Mouse (Mus musculus): ENCODE data around the gene Ptbp3. TPM values are rescaled to one million over a fixed set of nuclear protein-coding genes. Genes with fewer than 3 reads are reported as not detected.

The Ptbp3 gene
- polyA plus RNA-seq, 1 experiment from 2014 or later = 19.9 TPM

GRCm38 (mm10) chr4:59527470-59527869 is 21.7 kb downstream of the Ptbp3 start:
- no peak overlapping the region for H3K4me3 ChIP-seq (ENCODE audit: low read depth, low read length)
- no peak overlapping the region for H3K27ac ChIP-seq (ENCODE audit: low read depth, low read length)
- H3K36me3 ChIP-seq (ENCODE audit: control insufficient read depth, insufficient read depth, low read length) = no peaks in the 10 kb centered on the region; the same call in 1 of the 2 replicates
- H3K4me2 ChIP-seq (ENCODE audit: low read depth, low read length) = no peak overlapping the region
- no peak overlapping the region for H3K9ac ChIP-seq (replicated peaks; ENCODE audit: low read depth, low read length)
- no peaks in the 10 kb centered on the region for H3K4me1 ChIP-seq (ENCODE audit: control insufficient read depth, insufficient read depth, low read length)
- H3K27me3 ChIP-seq (ENCODE audit: control insufficient read depth, insufficient read depth, low read length) = no peaks in the 10 kb centered on the region
- no peak for ATAC-seq (ENCODE audit: low read depth)
- H3K9me3 ChIP-seq (ENCODE audit: control insufficient read depth, low read length) = no peaks in the 10 kb centered on the region
- 87% methylated on average over 3 of the region's 3 CpGs for WGBS

GRCm38 (mm10) chr4:59526728-59527127 is 22.4 kb downstream of the Ptbp3 start:
- H3K27me3 ChIP-seq (ENCODE audit: control insufficient read depth, insufficient read depth, low read length) = no peaks in the 10 kb centered on the region
- H3K9me3 ChIP-seq (ENCODE audit: control insufficient read depth, low read length) = no peaks in the 10 kb centered on the region
- WGBS = 75% methylated on average over 2 of the region's 2 CpGs
- H3K4me1 ChIP-seq (ENCODE audit: control insufficient read depth, insufficient read depth, low read length) = no peaks in the 10 kb centered on the region
- no peak overlapping the region for H3K4me2 ChIP-seq (ENCODE audit: low read depth, low read length)
- ATAC-seq (ENCODE audit: low read depth) = no peak
- no peaks in the 10 kb centered on the region; the same call in 1 of the 2 replicates for H3K36me3 ChIP-seq (ENCODE audit: control insufficient read depth, insufficient read depth, low read length)
- H3K4me3 ChIP-seq (ENCODE audit: low read depth, low read length) = no peak overlapping the region
- no peak overlapping the region for H3K27ac ChIP-seq (ENCODE audit: low read depth, low read length)
- H3K9ac ChIP-seq (replicated peaks; ENCODE audit: low read depth, low read length) = no peak overlapping the region

- Histone ChIP-seq H3K36me3 (ENCODE audit: control insufficient read depth, insufficient read depth, low read length) (no peaks in the 10 kb centered on the region; the same call in 1 of the 2 replicates), H3K4me3 (ENCODE audit: low read depth, low read length) (no peak overlapping the region), H3K27ac (ENCODE audit: low read depth, low read length) (no peak overlapping the region), H3K9me3 (ENCODE audit: control insufficient read depth, low read length) (no peaks in the 10 kb centered on the region), H3K4me2 (ENCODE audit: low read depth, low read length) (no peak overlapping the region), H3K4me1 (ENCODE audit: control insufficient read depth, insufficient read depth, low read length) (no peaks in the 10 kb centered on the region), H3K27me3 (ENCODE audit: control insufficient read depth, insufficient read depth, low read length) (no peaks in the 10 kb centered on the region), H3K9ac (replicated peaks; ENCODE audit: low read depth, low read length) (no peak overlapping the region)
- 83% methylated on average over 3 of the region's 3 CpGs for WGBS
- no peak for ATAC-seq (ENCODE audit: low read depth)
Observed at GRCm38 (mm10) chr4:59524875-59525274, 24.3 kb downstream of the Ptbp3 start.

- no peak overlapping the region for H3K9ac ChIP-seq (replicated peaks; ENCODE audit: low read depth, low read length)
- H3K4me2 ChIP-seq (ENCODE audit: low read depth, low read length) = no peak overlapping the region
- H3K36me3 ChIP-seq (ENCODE audit: control insufficient read depth, insufficient read depth, low read length) = no peaks in the 10 kb centered on the region; the same call in 1 of the 2 replicates
- no peak for ATAC-seq (ENCODE audit: low read depth)
- H3K9me3 ChIP-seq (ENCODE audit: control insufficient read depth, low read length) = no peaks in the 10 kb centered on the region
- H3K4me1 ChIP-seq (ENCODE audit: control insufficient read depth, insufficient read depth, low read length) = no peaks in the 10 kb centered on the region
- H3K27ac ChIP-seq (ENCODE audit: low read depth, low read length) = no peak overlapping the region
- H3K27me3 ChIP-seq (ENCODE audit: control insufficient read depth, insufficient read depth, low read length) = no peaks in the 10 kb centered on the region
- H3K4me3 ChIP-seq (ENCODE audit: low read depth, low read length) = no peak overlapping the region
Observed at GRCm38 (mm10) chr4:59510321-59510720, 38.8 kb downstream of the Ptbp3 start.

- no peak overlapping the region for H3K4me3 ChIP-seq (ENCODE audit: low read depth, low read length)
- ATAC-seq (ENCODE audit: low read depth) = no peak
- no peaks in the 10 kb centered on the region for H3K27me3 ChIP-seq (ENCODE audit: control insufficient read depth, insufficient read depth, low read length)
- H3K9me3 ChIP-seq (ENCODE audit: control insufficient read depth, low read length) = no peaks in the 10 kb centered on the region
- H3K9ac ChIP-seq (replicated peaks; ENCODE audit: low read depth, low read length) = no peak overlapping the region
- no peaks in the 10 kb centered on the region; the same call in 1 of the 2 replicates for H3K36me3 ChIP-seq (ENCODE audit: control insufficient read depth, insufficient read depth, low read length)
- 97% methylated on average over 2 of the region's 2 CpGs for WGBS
- H3K27ac ChIP-seq (ENCODE audit: low read depth, low read length) = no peak overlapping the region
- H3K4me1 ChIP-seq (ENCODE audit: control insufficient read depth, insufficient read depth, low read length) = no peaks in the 10 kb centered on the region
- H3K4me2 ChIP-seq (ENCODE audit: low read depth, low read length) = no peak overlapping the region
Observed at GRCm38 (mm10) chr4:59509558-59509957, 39.6 kb downstream of the Ptbp3 start.

GRCm38 (mm10) chr4:59507766-59508165 is 41.4 kb downstream of the Ptbp3 start:
- H3K4me1 ChIP-seq (ENCODE audit: control insufficient read depth, insufficient read depth, low read length) = no peaks in the 10 kb centered on the region
- no peak overlapping the region for H3K9ac ChIP-seq (replicated peaks; ENCODE audit: low read depth, low read length)
- no peaks in the 10 kb centered on the region for H3K9me3 ChIP-seq (ENCODE audit: control insufficient read depth, low read length)
- H3K27ac ChIP-seq (ENCODE audit: low read depth, low read length) = no peak overlapping the region
- H3K4me2 ChIP-seq (ENCODE audit: low read depth, low read length) = no peak overlapping the region
- no peaks in the 10 kb centered on the region; the same call in 1 of the 2 replicates for H3K36me3 ChIP-seq (ENCODE audit: control insufficient read depth, insufficient read depth, low read length)
- WGBS = 74% methylated on average over 2 of the region's 2 CpGs
- ATAC-seq (ENCODE audit: low read depth) = no peak
- no peak overlapping the region for H3K4me3 ChIP-seq (ENCODE audit: low read depth, low read length)
- H3K27me3 ChIP-seq (ENCODE audit: control insufficient read depth, insufficient read depth, low read length) = no peaks in the 10 kb centered on the region

- H3K27ac ChIP-seq (ENCODE audit: low read depth, low read length) = no peak overlapping the region
- H3K36me3 ChIP-seq (ENCODE audit: control insufficient read depth, insufficient read depth, low read length) = no peaks in the 10 kb centered on the region
- no peaks in the 10 kb centered on the region for H3K9me3 ChIP-seq (ENCODE audit: control insufficient read depth, low read length)
- no peaks in the 10 kb centered on the region for H3K27me3 ChIP-seq (ENCODE audit: control insufficient read depth, insufficient read depth, low read length)
- no peak for ATAC-seq (ENCODE audit: low read depth)
- no peak overlapping the region for H3K4me2 ChIP-seq (ENCODE audit: low read depth, low read length)
- H3K9ac ChIP-seq (replicated peaks; ENCODE audit: low read depth, low read length) = no peak overlapping the region
- WGBS = 100% methylated on average over 3 of the region's 3 CpGs
- H3K4me1 ChIP-seq (ENCODE audit: control insufficient read depth, insufficient read depth, low read length) = no peaks in the 10 kb centered on the region
- H3K4me3 ChIP-seq (ENCODE audit: low read depth, low read length) = no peak overlapping the region
Observed at GRCm38 (mm10) chr4:59506704-59507103, 42.5 kb downstream of the Ptbp3 start.

- H3K9me3 ChIP-seq (ENCODE audit: control insufficient read depth, low read length) = no peaks in the 10 kb centered on the region
- ATAC-seq (ENCODE audit: low read depth) = no peak
- 86% methylated on average over 3 of the region's 3 CpGs for WGBS
- H3K9ac ChIP-seq (replicated peaks; ENCODE audit: low read depth, low read length) = no peak overlapping the region
- H3K4me1 ChIP-seq (ENCODE audit: control insufficient read depth, insufficient read depth, low read length) = no peaks in the 10 kb centered on the region
- no peak overlapping the region for H3K4me2 ChIP-seq (ENCODE audit: low read depth, low read length)
- H3K4me3 ChIP-seq (ENCODE audit: low read depth, low read length) = no peak overlapping the region
- H3K36me3 ChIP-seq (ENCODE audit: control insufficient read depth, insufficient read depth, low read length) = peaks cover 3% of the 10 kb centered on the region; the same call in 1 of the 2 replicates
- no peak overlapping the region for H3K27ac ChIP-seq (ENCODE audit: low read depth, low read length)
- no peaks in the 10 kb centered on the region for H3K27me3 ChIP-seq (ENCODE audit: control insufficient read depth, insufficient read depth, low read length)
Observed at GRCm38 (mm10) chr4:59505481-59505880, 43.7 kb downstream of the Ptbp3 start.

- Histone ChIP-seq H3K27ac (ENCODE audit: low read depth, low read length) (no peak overlapping the region), H3K9me3 (ENCODE audit: control insufficient read depth, low read length) (no peaks in the 10 kb centered on the region), H3K36me3 (ENCODE audit: control insufficient read depth, insufficient read depth, low read length) (no peaks in the 10 kb centered on the region), H3K27me3 (ENCODE audit: control insufficient read depth, insufficient read depth, low read length) (no peaks in the 10 kb centered on the region), H3K9ac (replicated peaks; ENCODE audit: low read depth, low read length) (no peak overlapping the region), H3K4me3 (ENCODE audit: low read depth, low read length) (no peak overlapping the region), H3K4me1 (ENCODE audit: control insufficient read depth, insufficient read depth, low read length) (no peaks in the 10 kb centered on the region), H3K4me2 (ENCODE audit: low read depth, low read length) (no peak overlapping the region)
- WGBS = 90% methylated on average over 2 of the region's 2 CpGs
- no peak for ATAC-seq (ENCODE audit: low read depth)
Observed at GRCm38 (mm10) chr4:59491097-59491496, 58.1 kb downstream of the Ptbp3 start.

GRCm38 (mm10) chr4:59471306-59471705 is 77.9 kb downstream of the Ptbp3 start:
- ATAC-seq (ENCODE audit: low read depth) = no peak
- Histone ChIP-seq H3K27me3 (ENCODE audit: control insufficient read depth, insufficient read depth, low read length) (no peaks in the 10 kb centered on the region), H3K4me2 (ENCODE audit: low read depth, low read length) (no peak overlapping the region), H3K4me3 (ENCODE audit: low read depth, low read length) (no peak overlapping the region), H3K9me3 (ENCODE audit: control insufficient read depth, low read length) (no peaks in the 10 kb centered on the region), H3K9ac (replicated peaks; ENCODE audit: low read depth, low read length) (no peak overlapping the region), H3K36me3 (ENCODE audit: control insufficient read depth, insufficient read depth, low read length) (no peaks in the 10 kb centered on the region), H3K4me1 (ENCODE audit: control insufficient read depth, insufficient read depth, low read length) (no peaks in the 10 kb centered on the region), H3K27ac (ENCODE audit: low read depth, low read length) (no peak overlapping the region)

Measured in neural tube, embryonic 14.5 days (tissue).